Mouse (Mus musculus): Measurements from ENCODE around the gene Auh.

- no peak for TF ChIP-seq CTCF (conservative IDR thresholded peaks at IDR 0.05; ENCODE audit: insufficient read depth, insufficient read length, low read depth, low read length)
- TF ChIP-seq POLR2A (IDR thresholded peaks at IDR 0.05; ENCODE audit: low read depth, low read length), result no peak
Observed at GRCm38 (mm10) chr13:52817991-52818491, 111.4 kb downstream of the Auh start.
